Mouse (Mus musculus) CH12.LX (cell line): Measurements from ENCODE around the gene 4930522H14Rik. TPM values are rescaled to one million over a fixed set of nuclear protein-coding genes. Genes with fewer than 3 reads are reported as not detected.
A peak's percentile ranks its signal among the peaks of the same experiment; 100 is the strongest.

Experiments
- DNase-seq: peaks from one replicate; pipeline ENCODE4 v3.0.0-alpha.2; 2013; ENCODE audit errors: extremely low read depth
- H3K27ac ChIP-seq: 2 replicates; pipeline ENCODE4 v1.5.1; 2012; ENCODE audit warnings: low read depth, mild to moderate bottlenecking, control low read depth, moderate library complexity; ENCODE audit not compliant: insufficient read depth
- H3K27me3 ChIP-seq: replicated peaks from 2 replicates; pipeline ENCODE3; 2012; ENCODE audit warnings: inconsistent platforms
- H3K36me3 ChIP-seq, 2 experiments: replicated peaks in 1 of 2; 2 replicates each; pipeline versions ENCODE3 to v1.6.1; 2012; ENCODE audit warnings: inconsistent platforms in 1 of 2, low read length in 1 of 2, mild to moderate bottlenecking in 1 of 2, mixed read lengths in 1 of 2, moderate library complexity in 1 of 2; ENCODE audit not compliant: control insufficient read depth in 1 of 2, insufficient read depth in 1 of 2
- H3K4me1 ChIP-seq, 2 experiments: 2 replicates each; pipeline ENCODE4 v1.6.1; 2012; ENCODE audit warnings: inconsistent platforms in 1 of 2, moderate library complexity in 1 of 2; ENCODE audit not compliant: insufficient read depth in 2 of 2, control insufficient read depth in 1 of 2
- H3K4me2 ChIP-seq: 2 replicates; pipeline ENCODE4 v1.6.1; 2012; ENCODE audit warnings: low read depth, mild to moderate bottlenecking, control low read depth; ENCODE audit not compliant: poor library complexity, insufficient read depth, severe bottlenecking
- H3K4me3 ChIP-seq, 3 experiments: fragments of 150-350 bp in 1 of 3; sonication (generic) in 1 of 3; replicated peaks in 1 of 3; 2 replicates each; pipeline versions ENCODE3 to v1.5.1; 2011 to 2012; ENCODE audit warnings: low read depth in 2 of 3, low read length in 2 of 3, mild to moderate bottlenecking in 2 of 3, moderate library complexity in 2 of 3, control low read depth in 1 of 3, improper control_type of control experiment in 1 of 3, inconsistent platforms in 1 of 3, mixed read lengths in 1 of 3; ENCODE audit not compliant: poor library complexity in 1 of 3
- H3K79me2 ChIP-seq: replicated peaks from 2 replicates; pipeline ENCODE4 v1.6.1; 2012; ENCODE audit warnings: mild to moderate bottlenecking, moderate library complexity; ENCODE audit not compliant: control insufficient read depth, poor library complexity, insufficient read depth, severe bottlenecking; ENCODE audit errors: extremely low read depth
- H3K9ac ChIP-seq: 2 replicates; pipeline ENCODE4 v1.6.1; 2012; ENCODE audit warnings: low read depth, mild to moderate bottlenecking, control low read depth, moderate library complexity; ENCODE audit not compliant: insufficient read depth
- H3K9me3 ChIP-seq: replicated peaks from 2 replicates; pipeline ENCODE3; 2012; ENCODE audit warnings: low read length, inconsistent platforms, mixed read lengths
- BHLHE40 ChIP-seq: IDR thresholded peaks from 2 replicates; pipeline ENCODE4 v1.6.1; 2011; ENCODE audit warnings: mild to moderate bottlenecking, low read depth, low read length, improper control_type of control experiment
- CHD2 ChIP-seq: IDR thresholded peaks from 2 replicates; pipeline ENCODE4 v1.6.1; 2011; ENCODE audit warnings: low read length, improper control_type of control experiment
- CTCF ChIP-seq, 2 experiments: IDR thresholded peaks in 1 of 2; conservative IDR thresholded peaks in 1 of 2; 2 replicates each; pipeline ENCODE4 v1.5.1; 2011 to 2012; ENCODE audit warnings: low read depth in 2 of 2, low read length in 2 of 2, improper control_type of control experiment in 1 of 2, inconsistent platforms in 1 of 2, mild to moderate bottlenecking in 1 of 2, moderate library complexity in 1 of 2
- E2F4 ChIP-seq: IDR thresholded peaks from 2 replicates; pipeline ENCODE4 v1.6.1; 2011; ENCODE audit warnings: low read depth, low read length, improper control_type of control experiment; ENCODE audit not compliant: insufficient replicate concordance
- ELF1 ChIP-seq: IDR thresholded peaks from 2 replicates; pipeline ENCODE4 v1.6.1; 2014; ENCODE audit warnings: low read depth, mild to moderate bottlenecking, inconsistent platforms, low read length, improper control_type of control experiment
- EP300 ChIP-seq: IDR thresholded peaks from 2 replicates; pipeline ENCODE4 v1.6.1; 2011; ENCODE audit warnings: low read length, improper control_type of control experiment
- ETS1 ChIP-seq: conservative IDR thresholded peaks from 2 replicates; pipeline ENCODE4 v1.6.1; 2012; ENCODE audit warnings: low read depth, mild to moderate bottlenecking, inconsistent platforms, low read length, improper control_type of control experiment, moderate library complexity
- GABPA ChIP-seq: IDR thresholded peaks from 2 replicates; pipeline ENCODE4 v1.6.1; 2012; ENCODE audit warnings: low read depth, low read length, improper control_type of control experiment, inconsistent platforms; ENCODE audit not compliant: insufficient replicate concordance
- HCFC1 ChIP-seq: IDR thresholded peaks from 2 replicates; pipeline ENCODE4 v1.6.1; 2012; ENCODE audit warnings: low read depth, mild to moderate bottlenecking, inconsistent platforms, low read length, improper control_type of control experiment
- JUN ChIP-seq: IDR thresholded peaks from 2 replicates; pipeline ENCODE4 v1.6.1; 2011; ENCODE audit warnings: low read depth, mild to moderate bottlenecking, low read length, improper control_type of control experiment, moderate library complexity; ENCODE audit not compliant: insufficient read depth
- JUND ChIP-seq: conservative IDR thresholded peaks from 2 replicates; pipeline ENCODE4 v1.6.1; 2011; ENCODE audit warnings: low read depth, low read length, improper control_type of control experiment
- KAT2A ChIP-seq: IDR thresholded peaks from 2 replicates; pipeline ENCODE4 v1.6.1; 2012; ENCODE audit warnings: low read length, improper control_type of control experiment, inconsistent platforms; ENCODE audit not compliant: insufficient replicate concordance
- MAFK ChIP-seq: IDR thresholded peaks from 2 replicates; pipeline ENCODE4 v1.6.1; 2011; ENCODE audit warnings: low read length, improper control_type of control experiment; ENCODE audit not compliant: insufficient replicate concordance
- MAX ChIP-seq: IDR thresholded peaks from 2 replicates; pipeline ENCODE4 v1.6.1; 2011; ENCODE audit warnings: low read length, improper control_type of control experiment
- MAZ ChIP-seq: IDR thresholded peaks from 2 replicates; pipeline ENCODE4 v1.6.1; 2012; ENCODE audit warnings: low read depth, mild to moderate bottlenecking, inconsistent platforms, low read length, improper control_type of control experiment, moderate library complexity
- NRF1 ChIP-seq: IDR thresholded peaks from 2 replicates; pipeline ENCODE4 v1.6.1; 2014; ENCODE audit warnings: low read depth, mild to moderate bottlenecking, inconsistent platforms, low read length, improper control_type of control experiment, moderate library complexity
- PAX5 ChIP-seq: IDR thresholded peaks from 2 replicates; pipeline ENCODE4 v1.6.1; 2012; ENCODE audit warnings: low read length, inconsistent platforms, mixed read lengths
- POLR2A ChIP-seq: IDR thresholded peaks from 2 replicates; pipeline ENCODE4 v1.6.1; 2011; ENCODE audit warnings: low read depth, mild to moderate bottlenecking, improper control_type of control experiment, low read length
- POLR2AphosphoS2 ChIP-seq: IDR thresholded peaks from 2 replicates; pipeline ENCODE4 v1.6.1; 2011; ENCODE audit warnings: low read depth, low read length, improper control_type of control experiment
- RAD21 ChIP-seq: IDR thresholded peaks from 2 replicates; pipeline ENCODE4 v1.6.1; 2011; ENCODE audit warnings: low read depth, mild to moderate bottlenecking, low read length, improper control_type of control experiment, moderate library complexity
- RCOR1 ChIP-seq: conservative IDR thresholded peaks from 2 replicates; pipeline ENCODE4 v1.6.1; 2012; ENCODE audit warnings: low read depth, mild to moderate bottlenecking, inconsistent platforms, low read length, improper control_type of control experiment
- SIN3A ChIP-seq: IDR thresholded peaks from 2 replicates; pipeline ENCODE4 v1.6.1; 2012; ENCODE audit warnings: low read length, improper control_type of control experiment, inconsistent platforms
- SMC3 ChIP-seq: IDR thresholded peaks from 2 replicates; pipeline ENCODE4 v1.6.1; 2011; ENCODE audit warnings: low read depth, low read length, improper control_type of control experiment
- TBP ChIP-seq: conservative IDR thresholded peaks from 2 replicates; pipeline ENCODE4 v1.6.1; 2011; ENCODE audit warnings: low read depth, low read length, improper control_type of control experiment
- TCF12 ChIP-seq: IDR thresholded peaks from 2 replicates; pipeline ENCODE4 v1.6.1; 2014; ENCODE audit warnings: low read depth, mild to moderate bottlenecking, inconsistent platforms, low read length, improper control_type of control experiment
- UBTF ChIP-seq: IDR thresholded peaks from 2 replicates; pipeline ENCODE4 v1.6.1; 2012; ENCODE audit warnings: low read depth, mild to moderate bottlenecking, inconsistent platforms, low read length, improper control_type of control experiment, moderate library complexity
- USF1 ChIP-seq: IDR thresholded peaks from 2 replicates; pipeline ENCODE4 v1.6.1; 2014; ENCODE audit warnings: low read depth, mild to moderate bottlenecking, inconsistent platforms, low read length, improper control_type of control experiment
- USF2 ChIP-seq: conservative IDR thresholded peaks from 2 replicates; pipeline ENCODE4 v1.6.1; 2011; ENCODE audit warnings: low read depth, low read length, improper control_type of control experiment
- ZKSCAN1 ChIP-seq: IDR thresholded peaks from 2 replicates; pipeline ENCODE4 v1.6.1; 2012; ENCODE audit warnings: low read depth, inconsistent platforms, low read length, improper control_type of control experiment, borderline replicate concordance
- ZMIZ1 ChIP-seq: IDR thresholded peaks from 2 replicates; pipeline ENCODE4 v1.6.1; 2012; ENCODE audit warnings: low read depth, mild to moderate bottlenecking, inconsistent platforms, low read length, improper control_type of control experiment
- ZNF384 ChIP-seq: IDR thresholded peaks from 2 replicates; pipeline ENCODE4 v1.6.1; 2012; ENCODE audit warnings: low read depth, low read length, improper control_type of control experiment, inconsistent platforms
- dilution Hi-C: fragments of 300-500 bp; cut with MboI; formaldehyde crosslinking; loops from 2 replicates; pipeline ENCODE4 v1.14.3; 2020; ENCODE audit warnings: low sequenced_read_pairs; ENCODE audit not compliant: extremely low pct_unique_long_range_greater_than_20kb, extremely low pct_ligation_motif_present
- in situ Hi-C: fragments of 300-500 bp; cut with MboI; formaldehyde crosslinking; loops from 3 replicates; pipeline ENCODE4 v1.14.3; 2019; ENCODE audit warnings: low sequenced_read_pairs, low pct_ligation_motif_present, low pct_unique_long_range_greater_than_20kb, mixed read lengths
- polyA plus RNA-seq: library from polyadenylated mRNA; unstranded; fragments of >175 nt; gene quantifications from 2 replicates; pipeline ENCODE4 v1.2.1, GENCODE M21; 2012; ENCODE audit warnings: low read depth; ENCODE audit not compliant: insufficient read length
- total RNA-seq, 2 experiments: library from RNA; depleted of rRNA; stranded (reverse); fragments of 300-350 nt in 1 of 2; fragments of >200 nt in 1 of 2; gene quantifications; 2 replicates each; pipeline ENCODE4 v1.2.3; 2012 to 2014

Gene 4930522H14Rik
- total and polyA plus RNA-seq, 3 experiments = not detected

GRCm38 (mm10) chr4:109530245-109530816 is 766 bp downstream of the 4930522H14Rik start:
- H3K4me2 ChIP-seq = no peak overlapping the region
- TF ChIP-seq ELF1 = no peak
- no peak for TF ChIP-seq RCOR1
- TF ChIP-seq USF1 = no peak
- no peak for TF ChIP-seq JUND
- TF ChIP-seq POLR2A = no peak
- TF ChIP-seq SIN3A = no peak
- TF ChIP-seq MAFK = no peak
- no peak for TF ChIP-seq BHLHE40
- no peak for TF ChIP-seq JUN
- no peak for TF ChIP-seq SMC3
- no peak for TF ChIP-seq NRF1
- no peak for TF ChIP-seq CTCF (conservative IDR thresholded peaks at IDR 0.05 in 1 of 2, IDR thresholded peaks at IDR 0.05 in 1 of 2; ENCODE audit: low read depth in 2 of 2, low read length in 2 of 2)
- no peak for TF ChIP-seq EP300
- TF ChIP-seq UBTF = no peak
- no peak for TF ChIP-seq TBP
- TF ChIP-seq CHD2 = no peak
- no peak for TF ChIP-seq ZKSCAN1
- no peak for TF ChIP-seq KAT2A
- TF ChIP-seq HCFC1 = no peak
- no peak for TF ChIP-seq USF2
- TF ChIP-seq, all 38 proteins: peak for 0
- H3K27ac ChIP-seq = no peak overlapping the region
- no peaks in the 10 kb centered on the region for H3K79me2 ChIP-seq
- no peak overlapping the region for H3K9ac ChIP-seq
- no peaks in the 10 kb centered on the region for H3K9me3 ChIP-seq
- H3K27me3 ChIP-seq = no peaks in the 10 kb centered on the region
- dilution Hi-C loops = no loop called here
- no peak for DNase-seq
- peaks cover 0 to 5% of the 10 kb centered on the region in 2 experiments; a peak in 2 of 4 replicates for H3K4me1 ChIP-seq
- H3K4me3 ChIP-seq = no peak overlapping the region
- in situ Hi-C loops = no loop called here
- no peaks in the 10 kb centered on the region for H3K36me3 ChIP-seq

- H3K4me2 ChIP-seq = peak overlapping the region; percentile 56; the same call in 1 of the 2 replicates
- no peak overlapping the region for H3K4me3 ChIP-seq
- DNase-seq = peak; percentile 85
- in situ Hi-C loops (loop anchor here (10.0 kb wide), 1 partner anchor 160 kb away; the partner anchor contains the start of gene Cdkn2c), dilution Hi-C loops (no loop called here)
- H3K27me3 ChIP-seq = no peaks in the 10 kb centered on the region
- H3K79me2 ChIP-seq = no peaks in the 10 kb centered on the region
- no peak overlapping the region for H3K9ac ChIP-seq
- no peaks in the 10 kb centered on the region for H3K36me3 ChIP-seq
- 0 out of 4 replicates have a peak, but pooled peaks cover 0 to 2% of the 10 kb centered on the region in 2 experiments for H3K4me1 ChIP-seq
- no peak overlapping the region for H3K27ac ChIP-seq
- H3K9me3 ChIP-seq = no peaks in the 10 kb centered on the region
- TF ChIP-seq ELF1 (no peak), JUN (no peak), TCF12 (0 out of 2 replicates have a peak, but pooled peaks have one; percentile 14), POLR2A (no peak), CTCF (conservative IDR thresholded peaks at IDR 0.05 in 1 of 2, IDR thresholded peaks at IDR 0.05 in 1 of 2; ENCODE audit: low read depth in 2 of 2, low read length in 2 of 2) (peak; percentile 59 to 99; a peak in 3 of 4 replicates), JUND (0 out of 2 replicates have a peak, but pooled peaks have one; percentile 29), SIN3A (no peak), PAX5 (no peak), POLR2AphosphoS2 (no peak), MAX (no peak), ETS1 (no peak), CHD2 (no peak), ZNF384 (no peak), E2F4 (peak; percentile 81; the same call in 1 of the 2 replicates), BHLHE40 (no peak), RAD21 (peak; percentile 86), GABPA (no peak), ZMIZ1 (no peak), EP300 (no peak), SMC3 (peak; percentile 89), MAZ (no peak), USF2 (no peak), RCOR1 (no peak), TBP (no peak)
These were observed 26.2 kb downstream of the 4930522H14Rik start for GRCm38 (mm10) chr4:109504885-109505284.
